Mouse (Mus musculus): ENCODE data around the gene Cemip2. TPM values are rescaled to one million over a fixed set of nuclear protein-coding genes. Genes with fewer than 3 reads are reported as not detected.

Gene Cemip2
- polyA plus RNA-seq, 1 experiment from 2014 or later: 108 TPM

- Histone ChIP-seq H3K4me1 (ENCODE audit: control insufficient read depth, insufficient read depth, low read length) (peaks cover 29% of the 10 kb centered on the region), H3K9ac (ENCODE audit: low read length) (no peak overlapping the region), H3K4me3 (ENCODE audit: low read depth, low read length) (no peak overlapping the region), H3K9me3 (ENCODE audit: control insufficient read depth, low read length) (no peaks in the 10 kb centered on the region), H3K27ac (ENCODE audit: low read depth, low read length) (no peak overlapping the region), H3K27me3 (ENCODE audit: control insufficient read depth, insufficient read depth, low read length) (no peaks in the 10 kb centered on the region), H3K36me3 (ENCODE audit: control insufficient read depth, insufficient read depth, low read length) (no peaks in the 10 kb centered on the region; the same call in 1 of the 2 replicates), H3K4me2 (ENCODE audit: low read depth) (no peak overlapping the region)
- WGBS: 83% methylated on average over 4 of the region's 4 CpGs
- no peak for ATAC-seq (ENCODE audit: insufficient read depth, low FRiP score, low TSS enrichment)
- DNase-seq (ENCODE audit: low spot score): no peak
These were observed 13.7 kb downstream of the Cemip2 start for GRCm38 (mm10) chr19:21791826-21792225.

DNA sequence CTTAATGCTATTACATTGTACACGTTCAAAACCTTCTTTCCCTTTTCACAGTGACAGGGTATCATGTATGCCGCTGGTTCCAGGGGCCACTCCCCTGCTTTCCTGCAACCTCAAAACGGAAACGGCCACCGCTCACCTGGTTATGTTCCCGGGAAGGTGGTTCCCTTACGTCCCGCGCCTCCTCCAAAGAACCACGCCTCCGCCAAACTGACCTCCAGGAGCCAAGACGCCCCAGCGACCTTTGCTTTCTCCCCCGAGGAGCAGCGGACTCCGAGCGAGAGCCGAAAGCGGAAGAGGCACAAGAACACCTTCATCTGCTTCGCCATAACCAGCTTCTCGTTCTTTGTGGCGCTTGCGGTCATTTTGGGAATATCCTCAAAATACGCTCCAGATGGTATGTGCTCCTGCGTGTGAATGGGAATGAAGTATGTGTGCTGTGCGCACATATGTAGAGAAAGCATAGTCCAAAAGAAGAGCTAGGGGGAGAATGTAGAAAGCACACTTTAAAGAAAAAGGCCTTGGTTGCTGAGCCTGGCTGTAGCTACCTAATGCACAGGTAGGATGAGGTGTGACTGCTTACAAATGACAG lies 14.5 kb downstream of the Cemip2 start:
- Histone ChIP-seq H3K27ac (ENCODE audit: low read depth, low read length) (no peak overlapping the region), H3K4me2 (ENCODE audit: low read depth) (no peak overlapping the region), H3K36me3 (ENCODE audit: control insufficient read depth, insufficient read depth, low read length) (peaks cover 3% of the 10 kb centered on the region), H3K4me3 (ENCODE audit: low read depth, low read length) (no peak overlapping the region), H3K9ac (ENCODE audit: low read length) (no peak overlapping the region), H3K27me3 (ENCODE audit: control insufficient read depth, insufficient read depth, low read length) (no peaks in the 10 kb centered on the region), H3K9me3 (ENCODE audit: control insufficient read depth, low read length) (no peaks in the 10 kb centered on the region), H3K4me1 (ENCODE audit: control insufficient read depth, insufficient read depth, low read length) (peaks cover 22% of the 10 kb centered on the region)
- no peak for ATAC-seq (ENCODE audit: insufficient read depth, low FRiP score, low TSS enrichment)
- 96% methylated on average over 26 of the region's 26 CpGs for WGBS
- DNase-seq (ENCODE audit: low spot score): no peak

- peaks cover 13% of the 10 kb centered on the region for H3K36me3 ChIP-seq (ENCODE audit: control insufficient read depth, insufficient read depth, low read length)
- no peak overlapping the region for H3K9ac ChIP-seq (ENCODE audit: low read length)
- H3K27me3 ChIP-seq (ENCODE audit: control insufficient read depth, insufficient read depth, low read length): no peaks in the 10 kb centered on the region
- ATAC-seq (ENCODE audit: insufficient read depth, low FRiP score, low TSS enrichment) (no peak), DNase-seq (ENCODE audit: low spot score) (no peak)
- H3K9me3 ChIP-seq (ENCODE audit: control insufficient read depth, low read length): no peaks in the 10 kb centered on the region
- H3K4me1 ChIP-seq (ENCODE audit: control insufficient read depth, insufficient read depth, low read length): peaks cover 14% of the 10 kb centered on the region
- H3K27ac ChIP-seq (ENCODE audit: low read depth, low read length): no peak overlapping the region
- no peak overlapping the region for H3K4me2 ChIP-seq (ENCODE audit: low read depth)
- no peak overlapping the region for H3K4me3 ChIP-seq (ENCODE audit: low read depth, low read length)
- 82% methylated on average over 3 of the region's 3 CpGs for WGBS
These were observed 16.4 kb downstream of the Cemip2 start for GRCm38 (mm10) chr19:21794569-21794968.

- WGBS: 88% methylated on average over 5 of the region's 5 CpGs
- no peak overlapping the region for H3K27ac ChIP-seq (ENCODE audit: low read depth, low read length)
- H3K4me1 ChIP-seq (ENCODE audit: control insufficient read depth, insufficient read depth, low read length): 0 out of 2 replicates have a peak, but pooled peaks cover 5% of the 10 kb centered on the region
- no peak overlapping the region for H3K4me3 ChIP-seq (ENCODE audit: low read depth, low read length)
- no peak overlapping the region for H3K4me2 ChIP-seq (ENCODE audit: low read depth)
- no peak overlapping the region for H3K9ac ChIP-seq (ENCODE audit: low read length)
- no peaks in the 10 kb centered on the region for H3K27me3 ChIP-seq (ENCODE audit: control insufficient read depth, insufficient read depth, low read length)
- peaks cover 21% of the 10 kb centered on the region for H3K36me3 ChIP-seq (ENCODE audit: control insufficient read depth, insufficient read depth, low read length)
- H3K9me3 ChIP-seq (ENCODE audit: control insufficient read depth, low read length): no peaks in the 10 kb centered on the region
- ATAC-seq (ENCODE audit: insufficient read depth, low FRiP score, low TSS enrichment): no peak
- no peak for DNase-seq (ENCODE audit: low spot score)
These were observed 18.2 kb downstream of the Cemip2 start for GRCm38 (mm10) chr19:21796333-21796732.

DNA sequence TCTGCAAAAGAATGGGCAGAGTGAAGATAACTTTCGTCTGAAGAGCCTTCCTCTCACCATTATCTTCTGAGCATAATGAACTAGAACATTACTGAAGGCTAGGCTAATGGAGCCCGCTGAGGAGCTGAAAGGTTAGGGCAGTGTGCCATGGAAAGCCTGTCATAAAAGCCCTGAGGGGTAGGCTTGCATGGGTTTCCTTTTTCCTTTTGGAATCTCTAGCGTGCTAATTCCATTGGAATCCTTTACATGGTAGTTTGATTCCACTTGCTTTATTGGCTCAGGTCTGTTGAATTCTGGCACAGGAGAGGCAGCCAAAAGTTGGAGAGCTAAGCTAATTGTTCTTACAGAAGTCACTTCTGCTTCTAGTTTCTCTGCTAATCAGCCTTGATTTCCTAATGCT lies 20.6 kb downstream of the Cemip2 start:
- no peak overlapping the region for H3K27ac ChIP-seq (ENCODE audit: low read depth, low read length)
- no peak overlapping the region for H3K4me3 ChIP-seq (ENCODE audit: low read depth, low read length)
- WGBS: 54% methylated on average over 3 of the region's 3 CpGs
- H3K9ac ChIP-seq (ENCODE audit: low read length): no peak overlapping the region
- 0 out of 2 replicates have a peak, but pooled peaks cover 2% of the 10 kb centered on the region for H3K4me1 ChIP-seq (ENCODE audit: control insufficient read depth, insufficient read depth, low read length)
- H3K9me3 ChIP-seq (ENCODE audit: control insufficient read depth, low read length): 0 out of 2 replicates have a peak, but pooled peaks cover 3% of the 10 kb centered on the region
- no peak overlapping the region for H3K4me2 ChIP-seq (ENCODE audit: low read depth)
- H3K27me3 ChIP-seq (ENCODE audit: control insufficient read depth, insufficient read depth, low read length): no peaks in the 10 kb centered on the region
- H3K36me3 ChIP-seq (ENCODE audit: control insufficient read depth, insufficient read depth, low read length): peaks cover 33% of the 10 kb centered on the region
- DNase-seq (ENCODE audit: low spot score): no peak
- ATAC-seq (ENCODE audit: insufficient read depth, low FRiP score, low TSS enrichment): no peak

DNA sequence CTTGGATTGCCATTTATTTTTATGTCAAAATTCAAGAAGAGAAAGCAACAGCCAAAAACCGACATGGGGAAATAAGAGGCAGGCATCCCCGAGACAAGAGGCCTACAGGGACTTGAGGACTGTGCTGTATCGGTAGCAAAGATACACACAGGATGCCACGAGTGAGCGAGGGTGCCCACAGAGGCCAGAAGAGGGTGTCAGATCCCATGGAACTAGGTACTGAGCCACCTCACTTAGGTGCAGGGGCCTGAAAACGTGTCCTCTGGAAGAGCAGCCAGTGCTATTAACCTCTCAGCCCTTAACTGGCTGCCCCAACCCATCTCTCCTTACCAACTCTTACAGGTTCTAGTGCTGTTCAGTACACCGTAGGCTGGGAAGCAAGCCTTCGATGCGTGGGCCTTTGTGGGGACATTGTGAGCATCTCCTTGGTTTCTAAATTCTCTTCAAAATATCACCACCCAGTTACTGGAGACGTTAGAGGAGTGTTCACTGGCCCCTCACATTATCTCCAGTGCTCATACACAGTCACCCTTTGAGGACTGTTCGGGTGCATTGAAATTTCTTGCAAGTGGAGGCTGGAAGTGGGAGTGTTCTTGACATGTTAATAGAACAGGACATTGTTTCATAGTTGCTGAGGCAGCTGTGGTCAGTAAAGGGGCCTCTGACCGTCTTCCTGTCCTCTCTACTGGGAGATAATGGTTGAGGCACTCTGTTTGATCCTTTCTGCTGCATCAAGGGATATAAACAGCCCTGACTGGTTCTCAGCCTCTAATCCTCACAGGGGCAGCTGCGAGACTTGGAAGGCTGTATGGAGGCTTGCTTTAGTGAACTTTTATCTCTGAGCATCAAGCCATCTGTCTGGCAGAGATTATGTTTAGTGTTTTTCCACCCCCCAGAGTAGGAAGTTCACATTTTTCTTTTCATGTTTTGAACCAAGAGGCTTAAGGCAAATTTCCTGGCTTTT lies 21.6 kb downstream of the Cemip2 start:
- 0 out of 2 replicates have a peak, but pooled peaks cover 2% of the 10 kb centered on the region for H3K4me1 ChIP-seq (ENCODE audit: control insufficient read depth, insufficient read depth, low read length)

GRCm38 (mm10) chr19:21804488-21804887 lies 26.3 kb downstream of the Cemip2 start:
- Histone ChIP-seq H3K4me1 (ENCODE audit: control insufficient read depth, insufficient read depth, low read length) (0 out of 2 replicates have a peak, but pooled peaks cover 1% of the 10 kb centered on the region), H3K4me2 (ENCODE audit: low read depth) (no peak overlapping the region), H3K9ac (ENCODE audit: low read length) (no peak overlapping the region), H3K9me3 (ENCODE audit: control insufficient read depth, low read length) (0 out of 2 replicates have a peak, but pooled peaks cover 3% of the 10 kb centered on the region), H3K27me3 (ENCODE audit: control insufficient read depth, insufficient read depth, low read length) (no peaks in the 10 kb centered on the region), H3K36me3 (ENCODE audit: control insufficient read depth, insufficient read depth, low read length) (peaks cover 44% of the 10 kb centered on the region), H3K27ac (ENCODE audit: low read depth, low read length) (no peak overlapping the region), H3K4me3 (ENCODE audit: low read depth, low read length) (no peak overlapping the region)
- DNase-seq (ENCODE audit: low spot score): no peak
- 84% methylated on average over 8 of the region's 8 CpGs for WGBS
- ATAC-seq (ENCODE audit: insufficient read depth, low FRiP score, low TSS enrichment): no peak

More for the DNA sequence above, 21.6 kb downstream of the Cemip2 start:
- H3K27ac ChIP-seq (ENCODE audit: low read depth, low read length): no peak overlapping the region
- no peak overlapping the region for H3K4me2 ChIP-seq (ENCODE audit: low read depth)
- 75% methylated on average over 13 of the region's 13 CpGs for WGBS
- H3K9ac ChIP-seq (ENCODE audit: low read length): no peak overlapping the region
- DNase-seq (ENCODE audit: low spot score): no peak
- no peak overlapping the region for H3K4me3 ChIP-seq (ENCODE audit: low read depth, low read length)
- H3K27me3 ChIP-seq (ENCODE audit: control insufficient read depth, insufficient read depth, low read length): no peaks in the 10 kb centered on the region
- H3K36me3 ChIP-seq (ENCODE audit: control insufficient read depth, insufficient read depth, low read length): peaks cover 41% of the 10 kb centered on the region
- 0 out of 2 replicates have a peak, but pooled peaks cover 3% of the 10 kb centered on the region for H3K9me3 ChIP-seq (ENCODE audit: control insufficient read depth, low read length)
- ATAC-seq (ENCODE audit: insufficient read depth, low FRiP score, low TSS enrichment): no peak

- Histone ChIP-seq H3K4me1 (ENCODE audit: control insufficient read depth, insufficient read depth, low read length) (no peaks in the 10 kb centered on the region), H3K27me3 (ENCODE audit: control insufficient read depth, insufficient read depth, low read length) (no peaks in the 10 kb centered on the region), H3K27ac (ENCODE audit: low read depth, low read length) (no peak overlapping the region), H3K9ac (ENCODE audit: low read length) (no peak overlapping the region), H3K4me2 (ENCODE audit: low read depth) (no peak overlapping the region), H3K36me3 (ENCODE audit: control insufficient read depth, insufficient read depth, low read length) (peaks cover 41% of the 10 kb centered on the region), H3K4me3 (ENCODE audit: low read depth, low read length) (no peak overlapping the region), H3K9me3 (ENCODE audit: control insufficient read depth, low read length) (0 out of 2 replicates have a peak, but pooled peaks cover 3% of the 10 kb centered on the region)
- WGBS: 87% methylated on average over 3 of the region's 3 CpGs
- no peak for DNase-seq (ENCODE audit: low spot score)
- no peak for ATAC-seq (ENCODE audit: insufficient read depth, low FRiP score, low TSS enrichment)
These were observed 27.2 kb downstream of the Cemip2 start for GRCm38 (mm10) chr19:21805305-21805704.

Data from neural tube, embryonic 11.5 days (tissue).